Mouse (Mus musculus): Measurements from ENCODE around the gene Kif2a.
"Not testable (repeated sequence)": the region's sequence is repeated elsewhere in the genome, so short reads cannot be mapped to it uniquely, and the experiment has no call there.

Kif2a gene

GRCm38 (mm10) chr13:106928296-106928695, 93.6 kb downstream of the Kif2a start:
- no peak for DNase-seq

GRCm38 (mm10) chr13:106925921-106926320, 96.0 kb downstream of the Kif2a start:
- not testable (repeated sequence) for DNase-seq

- no peak for DNase-seq
Observed at GRCm38 (mm10) chr13:106918322-106919050, 103.4 kb downstream of the Kif2a start.

GRCm38 (mm10) chr13:106913125-106913736, 108.7 kb downstream of the Kif2a start:
- no peak for DNase-seq

GRCm38 (mm10) chr13:106910096-106910495, 111.8 kb downstream of the Kif2a start:
- no peak for DNase-seq

Measured in layer of hippocampus, adult 9-11 months (tissue).